9 mouse cellular contexts compared by ENCODE assay signal in genomic region chr10:122045946-122046345, GRCm38 (mm10). TPM values are rescaled to one million over a fixed set of nuclear protein-coding genes. Genes with fewer than 3 reads are reported as not detected.
DNase-seq lines count a peak whose midpoint lies in the region; ATAC-seq and TF ChIP-seq lines count a peak whose summit lies in the region.
"Had no signal": no experiment of that assay in that cellular context is flagged by ENCODE, and none has a peak within 500 bp of the region (broad histone marks: within the 10 kb centered on the region; RNA-seq: fewer than 3 reads in every experiment).

No protein-coding gene starts in this region.

- peak overlapping the region; percentile 87 for H3K9ac ChIP-seq in heart, embryonic 14.5 days (ENCODE audit: low read length)
- peak overlapping the region; percentile 84 for H3K9ac ChIP-seq in intestine, embryonic 14.5 days (ENCODE audit: low read length)

- DNase-seq in heart, adult 18-20 months, result no peak
- peak; percentile 33 for DNase-seq in embryo, embryonic 10.5 days (ENCODE audit: low spot score)
- peak; percentile 60 for DNase-seq in intestine, embryonic 14.5 days (ENCODE audit: low spot score)
- DNase-seq in neural tube, embryonic 10.5 days (ENCODE audit: extremely low spot score, low spot score), result peak; percentile 34
- no peak for DNase-seq in thymus, postnatal 0 days (ENCODE audit: low spot score)
- no peak for DNase-seq in cerebellum, adult 2 months
- DNase-seq in right cerebral cortex, adult 18-20 months, result no peak
- DNase-seq: lung, postnatal 36 days had no signal

- H3K27me3 ChIP-seq in heart, embryonic 14.5 days (ENCODE audit: control insufficient read depth, insufficient read depth, low read length), result peaks cover 14% of the 10 kb centered on the region; the same call in 1 of the 2 replicates
- no peaks in the 10 kb centered on the region for H3K27me3 ChIP-seq in intestine, embryonic 14.5 days (replicated peaks; ENCODE audit: control insufficient read depth, insufficient read depth, low read length)
- peaks cover 1% of the 10 kb centered on the region; the same call in 1 of the 2 replicates for H3K27me3 ChIP-seq in cerebellum, adult 2 months (ENCODE audit: control insufficient read depth, insufficient read depth, low read length)

- no peak for TF ChIP-seq POLR2A in cerebellum, adult 2 months (IDR thresholded peaks at IDR 0.05; ENCODE audit: borderline replicate concordance, insufficient read depth, low read length)

- no peaks in the 10 kb centered on the region for H3K36me3 ChIP-seq in heart, embryonic 14.5 days (ENCODE audit: control insufficient read depth, insufficient read depth, low read length)
- H3K36me3 ChIP-seq in intestine, embryonic 14.5 days (ENCODE audit: control insufficient read depth, insufficient read depth, low read length), result no peaks in the 10 kb centered on the region

- H3K27ac ChIP-seq in heart, embryonic 14.5 days (replicated peaks in 1 of 2; ENCODE audit: control insufficient read depth in 1 of 2, insufficient read depth in 1 of 2, low read depth in 2 of 2, low read length in 2 of 2), result no peak overlapping the region
- no peak overlapping the region for H3K27ac ChIP-seq in intestine, embryonic 14.5 days (ENCODE audit: low read depth)
- no peak overlapping the region for H3K27ac ChIP-seq in cerebellum, adult 2 months (ENCODE audit: insufficient read depth, low read length)

- no peak for ATAC-seq in heart, embryonic 14.5 days (ENCODE audit: insufficient number of reproducible peaks, insufficient read depth, low FRiP score, low read depth)
- no peak for ATAC-seq in intestine, embryonic 14.5 days (replicated peaks; ENCODE audit: low FRiP score, low TSS enrichment, low read depth)

- H3K4me1 ChIP-seq in heart, embryonic 14.5 days (ENCODE audit: control insufficient read depth in 2 of 2, insufficient read depth in 2 of 2, low read length in 2 of 2), result peaks cover 0 to 2% of the 10 kb centered on the region in 2 experiments; a peak in 1 of 4 replicates
- H3K4me1 ChIP-seq in intestine, embryonic 14.5 days (replicated peaks; ENCODE audit: control insufficient read depth, insufficient read depth, low read length), result peaks cover 7% of the 10 kb centered on the region
- H3K4me1 ChIP-seq in cerebellum, adult 2 months (ENCODE audit: control insufficient read depth, insufficient read depth, low read length), result no peaks in the 10 kb centered on the region

- TF ChIP-seq CTCF in cerebellum, adult 2 months (IDR thresholded peaks at IDR 0.05; ENCODE audit: borderline replicate concordance, insufficient read depth, low read depth, low read length), result no peak

- no peaks in the 10 kb centered on the region for H3K9me3 ChIP-seq in heart, embryonic 14.5 days (ENCODE audit: control insufficient read depth, low read length)
- no peaks in the 10 kb centered on the region for H3K9me3 ChIP-seq in intestine, embryonic 14.5 days (ENCODE audit: control insufficient read depth, low read length)

- peak overlapping the region; percentile 79 for H3K4me2 ChIP-seq in heart, embryonic 14.5 days (ENCODE audit: low read length)
- H3K4me2 ChIP-seq in intestine, embryonic 14.5 days (ENCODE audit: low read length), result peak overlapping the region; percentile 58

- WGBS in heart, embryonic 14.5 days, result 40% methylated on average over 9 of the region's 9 CpGs
- 29% methylated on average over 9 of the region's 9 CpGs for WGBS in intestine, embryonic 14.5 days
- 32% methylated on average over 9 of the region's 9 CpGs for WGBS in cerebellum, adult 2 months

- H3K4me3 ChIP-seq in heart, embryonic 14.5 days (ENCODE audit: control insufficient read depth in 1 of 2, insufficient read depth in 1 of 2, low read depth in 1 of 2, low read length in 2 of 2), result peak overlapping the region; percentile 44 to 79
- H3K4me3 ChIP-seq in intestine, embryonic 14.5 days (ENCODE audit: low read depth, low read length), result peak overlapping the region; percentile 76
- no peak overlapping the region for H3K4me3 ChIP-seq in cerebellum, adult 2 months (replicated peaks; ENCODE audit: insufficient read depth, low read depth, low read length)

RNA-seq across cellular contexts. Expression of gene Srgap1, which starts 1.2 kb away (rescaled TPM):
- polyA plus RNA-seq in heart, embryonic 14.5 days (2014; fragmentation: Nextera tagmentation; extraction: Ambion mirVana), result 8.4 and 9.3 TPM in 2 replicates
- total RNA-seq in heart, adult 18-20 months (2021), result 1 to 10 TPM; 1.6 TPM
- 8.4 and 8.7 TPM in 2 replicates for polyA plus RNA-seq in intestine, embryonic 14.5 days (2014; fragmentation: Nextera tagmentation; extraction: Ambion mirVana)
- polyA plus RNA-seq in thymus, postnatal 0 days (2015; fragmentation: Nextera tagmentation; extraction: Ambion mirVana), result 0.66 and 0.70 TPM in 2 replicates
- 18.5 and 18.7 TPM in 2 replicates for polyA plus RNA-seq in cerebellum, adult 2 months (2012; rRNA removed)

RNA-seq across cellular contexts. Expression of gene Rxylt1, which starts 51.2 kb away (rescaled TPM):
- 43.6 and 52.5 TPM in 2 replicates for polyA plus RNA-seq in heart, embryonic 14.5 days (2014; fragmentation: Nextera tagmentation; extraction: Ambion mirVana)
- 10 to 100 TPM; 37.9 to 38.0 TPM for total RNA-seq in heart, adult 18-20 months (2021)
- polyA plus RNA-seq in intestine, embryonic 14.5 days (2014; fragmentation: Nextera tagmentation; extraction: Ambion mirVana), result 66.1 and 67.6 TPM in 2 replicates
- polyA plus RNA-seq in thymus, postnatal 0 days (2015; fragmentation: Nextera tagmentation; extraction: Ambion mirVana), result 36.7 and 39.2 TPM in 2 replicates
- 21.6 and 24.7 TPM in 2 replicates for polyA plus RNA-seq in cerebellum, adult 2 months (2012; rRNA removed)

Comparison
In these comparisons a context has a peak if more than half of its experiments do, and no peak if none do; other contexts are left out.
1. DNase-seq: peak in embryo, embryonic 10.5 days (single experiment), intestine, embryonic 14.5 days (single experiment) and neural tube, embryonic 10.5 days (single experiment); none in heart, adult 18-20 months (0 of 2), thymus, postnatal 0 days (single experiment), cerebellum, adult 2 months (0 of 2) and right cerebral cortex, adult 18-20 months (single experiment).